9 mouse cellular contexts compared by ENCODE assay signal in genomic region chr16:77593828-77594421, GRCm38 (mm10). TPM values are rescaled to one million over a fixed set of nuclear protein-coding genes. Genes with fewer than 3 reads are reported as not detected.
A peak's percentile ranks its signal among the peaks of the same experiment; 100 is the strongest.
DNase-seq lines count a peak whose midpoint lies in the region; ATAC-seq and TF ChIP-seq lines count a peak whose summit lies in the region.
"Had no signal": no experiment of that assay in that cellular context is flagged by ENCODE, and none has a peak within 500 bp of the region (broad histone marks: within the 10 kb centered on the region; RNA-seq: fewer than 3 reads in every experiment).

No protein-coding gene starts in this region.

- 0 out of 2 replicates have a peak, but pooled peaks have one; percentile 25 for TF ChIP-seq POLR2A in cortical plate, adult 2 months (IDR thresholded peaks at IDR 0.05; ENCODE audit: extremely low read depth, insufficient read depth, low read length)

- DNase-seq in adrenal gland, postnatal 36 days = peak; percentile 63 to 69
- DNase-seq in heart, adult 8-10 months (ENCODE audit: low spot score) = peak; percentile 80
- peak; percentile 71 for DNase-seq in kidney, postnatal 10 days
- DNase-seq in lung, adult 18-20 months = peak; percentile 33 to 36
- peak; percentile 53 for DNase-seq in ovary, postnatal 14 days (ENCODE audit: low spot score)

- peak overlapping the region; percentile 35 for H3K4me3 ChIP-seq in cortical plate, adult 2 months (ENCODE audit: insufficient read depth, low read length)

- H3K4me1 ChIP-seq in cortical plate, adult 2 months (ENCODE audit: control insufficient read depth, insufficient read depth, low read length) = no peaks in the 10 kb centered on the region; the same call in 1 of the 2 replicates

- no peak for TF ChIP-seq CTCF in cortical plate, adult 2 months (IDR thresholded peaks at IDR 0.05; ENCODE audit: extremely low read depth, insufficient read depth, low read length)

- no peak for ATAC-seq in erythroblast, adult 5-6 weeks (replicated peaks; ENCODE audit: low FRiP score, poor library complexity, severe bottlenecking)

- peak overlapping the region; percentile 53 for H3K27ac ChIP-seq in cortical plate, adult 2 months (ENCODE audit: insufficient read depth, low read length)

RNA-seq across cellular contexts. Expression of gene Gm11146, which starts 8.0 kb away (rescaled TPM):
- not detected for total RNA-seq in adrenal gland, postnatal 36 days (2021)
- not detected in 2 replicates for polyA plus RNA-seq in cortical plate, adult 2 months (2012; rRNA removed)
- not detected for total RNA-seq in heart, adult 8-10 months (2022)
- total RNA-seq in erythroblast, adult 5-6 weeks (2015; ENCODE audit: low replicate concordance) = not detected in 2 replicates
- total RNA-seq in erythroblast, adult 5-6 weeks (2017; ENCODE audit: low replicate concordance) = not detected in 2 replicates
- polyA plus RNA-seq: embryonic facial prominence, embryonic 11.5 days; spleen, adult 2 months had no signal
